Mouse (Mus musculus) R1 (cell line): ENCODE measurements around the gene Gm7271.

Source experiments
- DNase-seq: peaks from one replicate; pipeline ENCODE4 v3.0.0-alpha.2; 2018; ENCODE audit warnings: low read depth, low spot score

The Gm7271 gene

DNA sequence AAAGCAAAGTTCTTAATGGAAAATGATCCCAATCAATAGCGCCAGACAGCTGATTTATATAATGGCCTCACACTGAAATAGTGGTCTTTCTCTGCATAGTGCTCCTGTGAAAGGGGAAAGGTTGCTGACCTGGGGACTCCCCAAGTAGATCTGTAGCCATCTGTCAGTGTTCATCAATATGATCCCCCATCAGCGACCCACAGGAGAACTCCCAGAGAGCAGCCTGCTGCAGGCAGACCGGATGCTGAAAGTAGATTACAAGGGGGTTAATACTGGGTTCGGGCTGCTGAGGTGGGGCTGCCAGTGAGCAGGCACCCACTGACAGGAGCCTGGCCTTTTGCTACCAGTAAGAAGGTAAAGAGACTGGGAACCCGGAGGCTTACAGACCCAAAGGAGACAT lies at the start of gene Gm7271:
Gene Gm7271 (plus strand): TSS at position 230 of the 400 bp plus-strand sequence.
- no peak for DNase-seq

DNA sequence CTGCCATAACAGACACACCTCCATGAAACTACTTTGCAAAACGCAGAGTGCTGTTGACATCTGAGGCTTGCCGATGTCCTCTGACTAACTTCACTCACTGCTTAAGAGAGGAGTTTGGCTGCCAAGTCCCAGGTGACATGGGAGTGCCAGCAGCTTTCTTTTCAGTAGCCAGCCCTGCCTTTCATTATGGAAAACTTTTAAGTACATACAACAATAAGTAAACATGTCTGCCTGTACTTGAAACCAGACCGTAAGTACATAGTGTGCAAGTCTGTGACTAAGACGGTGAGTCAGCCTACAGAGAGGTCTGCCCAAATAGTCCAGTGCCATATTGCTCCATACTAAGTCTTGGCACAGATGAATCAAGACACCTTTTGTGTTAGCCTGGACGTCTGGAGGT lies 46.7 kb upstream of the Gm7271 start:
- no peak for DNase-seq

DNA sequence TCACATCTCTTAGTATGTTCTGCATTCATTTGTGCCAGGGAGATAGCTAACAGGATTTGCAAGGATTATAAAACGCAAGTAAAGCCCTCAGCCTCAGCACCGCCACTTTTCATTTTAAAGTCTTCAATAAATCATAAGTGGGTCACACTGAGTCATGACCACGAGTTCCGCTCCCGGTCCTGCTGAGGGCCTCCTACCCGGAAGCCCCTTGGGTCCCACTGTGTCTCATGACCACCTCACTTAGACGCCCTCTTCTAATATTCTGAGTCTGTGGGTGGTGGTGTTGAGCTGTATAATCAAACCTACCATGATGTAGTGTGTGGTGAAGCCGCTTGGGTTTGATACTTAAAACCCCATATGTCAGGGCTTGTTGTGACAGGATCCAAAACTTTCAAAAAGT lies 46.1 kb upstream of the Gm7271 start:
- no peak for DNase-seq

DNA sequence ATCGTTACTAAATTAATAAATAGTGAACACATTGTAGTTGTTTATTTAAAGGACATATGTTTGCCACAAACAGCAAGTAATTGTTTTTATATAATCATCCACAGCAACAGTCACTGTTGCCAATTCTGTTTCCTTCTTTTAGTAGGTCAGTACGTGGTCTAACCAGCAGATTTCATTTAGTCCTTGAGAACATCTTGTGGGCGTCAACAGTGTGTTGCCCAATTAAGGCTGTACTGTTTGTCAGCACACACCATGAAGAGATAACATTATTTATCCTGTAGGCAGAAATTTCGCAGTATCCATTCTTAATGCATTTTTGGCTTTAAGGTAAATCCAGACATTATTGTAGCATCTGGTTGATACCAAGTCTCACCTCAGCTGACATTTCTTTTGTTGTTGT lies 42.4 kb upstream of the Gm7271 start:
- DNase-seq, result no peak

DNA sequence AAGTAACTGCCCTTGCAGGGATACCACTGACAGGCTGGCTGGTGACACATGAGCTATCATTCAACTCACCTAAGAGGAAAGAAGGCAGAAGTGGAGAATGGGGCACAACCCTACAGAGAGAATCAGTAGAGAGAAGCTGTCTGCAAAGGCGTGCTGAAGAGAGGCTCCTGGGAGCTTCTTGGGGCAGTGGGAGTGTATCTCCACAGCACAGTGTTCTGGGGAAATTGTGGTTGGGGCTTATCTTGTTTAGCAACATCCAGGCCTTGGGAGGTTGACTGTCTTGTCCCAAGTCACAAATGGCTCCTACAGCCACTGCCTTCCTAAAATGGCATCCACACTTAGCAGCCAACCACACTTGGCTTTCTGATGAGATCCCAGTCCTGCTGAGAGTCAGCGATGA lies 8.9 kb upstream of the Gm7271 start:
- DNase-seq, result no peak

DNA sequence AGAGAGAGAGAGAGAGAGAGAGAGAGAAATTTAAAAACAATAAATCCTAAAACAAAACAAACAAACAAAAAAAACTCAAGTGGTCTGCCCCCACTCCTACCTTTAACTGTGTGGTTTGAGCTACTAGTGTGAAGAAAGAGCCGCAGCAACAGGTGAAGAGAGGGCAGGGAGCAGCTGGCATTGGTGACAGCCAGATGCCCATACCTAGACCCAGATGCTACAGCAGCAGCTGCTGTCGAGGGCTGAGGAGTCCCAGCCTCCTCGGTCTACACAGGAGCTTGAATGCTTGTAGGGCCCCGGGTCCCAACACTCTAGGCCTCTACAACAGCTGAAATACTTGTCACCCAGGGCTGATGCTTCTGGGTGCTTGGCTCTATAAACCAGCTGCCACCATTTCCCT lies 7.0 kb upstream of the Gm7271 start:
- no peak for DNase-seq

DNA sequence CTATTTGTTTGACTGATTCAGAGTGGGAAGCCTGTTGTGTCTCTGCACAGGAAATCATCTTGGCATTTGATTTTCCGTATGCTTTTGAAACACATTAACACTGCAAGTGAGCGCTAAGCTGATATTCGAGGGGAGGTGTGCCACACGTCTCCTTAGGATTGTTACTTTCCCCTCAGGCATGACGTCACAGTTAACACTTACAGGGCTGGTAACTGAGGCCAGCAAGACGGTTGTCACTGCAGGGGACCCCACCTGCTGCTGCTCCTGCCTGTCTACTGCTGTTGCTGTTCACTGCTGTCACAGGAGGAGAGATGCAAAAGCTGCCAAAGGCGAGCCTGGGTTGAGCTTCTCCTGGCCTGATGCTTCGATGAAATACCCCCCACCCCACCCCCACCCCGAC lies 6.1 kb upstream of the Gm7271 start:
- no peak for DNase-seq

DNA sequence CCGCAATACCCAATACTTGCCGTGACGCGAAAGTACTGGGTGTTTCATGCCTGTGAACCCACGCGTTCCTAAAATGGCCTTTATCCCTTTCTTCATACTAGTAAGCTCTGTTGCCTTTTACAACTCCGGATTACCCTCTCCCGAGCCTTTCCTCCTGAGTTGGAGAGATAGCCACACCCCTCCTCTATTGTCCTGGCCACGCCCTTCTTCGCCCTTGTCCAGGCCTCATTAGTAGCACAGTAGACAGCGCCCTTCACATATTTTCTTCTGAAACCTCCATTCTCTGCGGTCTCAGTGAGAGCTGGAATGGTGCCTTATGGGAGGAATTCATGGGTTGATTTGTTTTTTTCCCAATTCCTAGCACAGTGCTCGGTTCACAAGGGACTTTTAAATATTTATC lies 11.3 kb downstream of the Gm7271 start:
- peak; percentile 75 for DNase-seq

DNA sequence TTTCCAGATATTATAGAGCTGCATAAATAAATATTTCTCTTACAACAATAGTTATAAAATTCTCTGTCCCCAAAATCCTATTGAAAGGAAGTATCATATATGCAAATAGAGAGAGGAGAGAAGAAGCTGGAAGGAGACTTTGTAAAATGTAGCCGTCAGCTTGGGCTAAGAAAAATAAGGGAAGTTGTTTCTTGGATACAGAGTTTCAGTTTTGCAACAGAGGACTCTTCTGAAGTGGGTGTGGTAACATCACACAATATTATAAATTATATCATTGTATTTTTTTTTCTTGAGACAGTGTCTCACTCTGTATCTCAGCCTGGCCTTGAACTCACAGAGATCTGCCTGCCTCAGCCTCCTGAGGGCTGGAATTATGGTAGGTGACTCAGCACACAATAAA lies 38.6 kb downstream of the Gm7271 start:
- DNase-seq, result no peak

DNA sequence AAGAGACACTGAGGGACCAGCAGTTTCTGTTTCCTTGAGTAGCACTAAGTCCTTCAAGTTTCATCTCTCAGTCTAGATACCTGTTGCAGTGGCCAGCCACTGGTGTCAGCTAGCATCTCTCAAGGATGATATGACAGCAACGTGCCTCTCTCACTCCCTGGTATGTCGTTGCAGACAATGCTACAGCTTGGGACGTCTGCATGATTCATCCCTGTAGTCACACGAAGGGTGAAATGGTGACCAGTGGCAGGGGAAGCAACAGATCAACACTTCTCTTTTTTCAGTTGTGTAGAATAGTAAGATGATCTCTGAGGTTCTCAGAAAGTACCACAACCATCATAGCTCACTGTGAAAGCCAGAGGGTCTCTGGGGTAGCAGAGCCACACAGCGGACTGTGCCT lies 40.8 kb downstream of the Gm7271 start:
- DNase-seq, result no peak

DNA sequence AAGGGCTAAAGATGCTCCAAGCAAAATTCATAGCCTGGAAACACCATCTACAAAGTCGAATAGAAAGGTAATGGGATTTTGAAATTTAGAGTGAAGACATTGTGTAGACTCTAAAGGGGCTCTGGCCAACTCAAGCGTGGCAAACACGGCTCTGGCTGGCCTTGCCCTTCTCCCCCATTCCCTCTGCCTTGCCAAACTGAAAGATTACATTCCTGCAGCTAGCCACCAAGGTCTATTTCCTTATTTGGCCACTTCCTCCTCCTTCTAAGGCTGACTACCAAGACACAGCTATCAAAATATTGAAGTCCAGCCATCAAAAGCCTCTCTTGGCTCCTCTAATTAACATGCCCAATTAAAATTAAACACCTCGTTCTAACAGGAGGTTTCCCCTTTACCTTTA lies 41.2 kb downstream of the Gm7271 start:
- DNase-seq, result no peak

DNA sequence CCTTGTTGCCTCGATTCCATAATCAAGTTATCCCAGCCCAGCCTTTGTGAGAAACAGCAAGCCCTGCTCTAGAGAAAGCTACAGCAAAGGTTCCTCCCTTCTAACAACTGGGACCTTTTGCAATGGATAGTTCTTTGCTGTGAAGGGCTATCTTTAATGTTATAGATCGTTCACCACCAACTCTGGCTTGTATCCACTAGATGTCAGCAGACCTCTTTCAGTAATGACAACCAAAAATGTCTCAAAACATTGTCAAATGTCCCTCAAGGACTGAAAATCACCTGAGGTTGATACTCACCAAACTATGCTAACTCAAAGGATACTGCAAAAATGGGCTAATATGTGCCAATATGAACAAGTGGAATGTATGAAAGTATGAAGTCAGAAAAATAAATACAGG lies 42.0 kb downstream of the Gm7271 start:
- DNase-seq, result no peak

DNA sequence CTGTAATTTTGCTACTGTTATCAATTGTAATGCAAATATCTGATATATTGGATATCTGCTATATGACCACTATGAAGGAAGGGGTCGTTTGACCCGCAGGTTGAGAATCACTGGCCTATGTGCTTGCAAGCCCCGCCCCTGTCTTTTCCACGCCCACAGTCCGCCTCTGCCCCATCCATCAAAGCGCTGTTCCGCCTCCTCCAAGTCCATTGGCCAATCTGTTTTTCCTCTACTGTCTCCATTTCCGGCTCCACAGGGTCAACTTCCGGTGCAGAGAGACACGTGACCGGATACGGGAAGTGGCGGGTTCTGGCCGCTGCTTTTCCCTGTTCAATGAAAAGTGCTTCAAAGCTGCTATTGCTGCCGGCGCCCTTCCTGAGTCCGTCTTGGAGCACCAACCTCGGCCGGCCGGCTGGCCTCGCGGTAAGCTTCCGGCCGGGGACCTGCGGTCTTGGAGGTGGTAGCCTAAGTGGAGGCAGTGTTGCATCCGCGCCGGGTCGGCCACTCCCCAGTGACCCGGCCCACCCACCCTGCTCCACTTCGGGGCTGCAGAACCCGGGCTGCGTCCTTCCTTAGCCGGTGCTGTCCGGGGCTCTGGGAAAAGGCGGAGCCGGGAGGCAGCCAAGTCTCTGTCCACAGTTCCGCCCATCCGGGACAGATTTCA lies 45.3 kb downstream of the Gm7271 start, which contains the start of gene Exoc1:
Gene Exoc1 (plus strand): TSS at position 272 of the 664 bp plus-strand sequence.
- peak; percentile 98 for DNase-seq

DNA sequence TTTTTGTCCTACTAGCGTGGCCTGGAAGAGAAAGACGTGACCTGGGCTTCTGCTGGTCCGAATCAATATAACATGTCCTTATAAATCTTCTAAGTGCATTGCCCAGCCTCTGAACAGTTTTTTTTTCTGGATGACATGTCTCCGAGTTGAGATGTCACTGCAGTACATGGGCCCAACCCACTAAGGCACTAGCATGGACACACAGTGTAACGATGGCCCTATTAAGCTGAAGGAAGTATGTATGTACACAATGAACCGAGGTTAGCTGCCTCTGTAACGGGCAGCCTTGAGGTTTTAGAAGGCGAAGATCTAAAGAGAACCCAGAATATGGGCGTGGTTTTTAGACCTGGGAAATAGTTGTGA lies 45.8 kb downstream of the Gm7271 start:
- DNase-seq, result no peak

DNA sequence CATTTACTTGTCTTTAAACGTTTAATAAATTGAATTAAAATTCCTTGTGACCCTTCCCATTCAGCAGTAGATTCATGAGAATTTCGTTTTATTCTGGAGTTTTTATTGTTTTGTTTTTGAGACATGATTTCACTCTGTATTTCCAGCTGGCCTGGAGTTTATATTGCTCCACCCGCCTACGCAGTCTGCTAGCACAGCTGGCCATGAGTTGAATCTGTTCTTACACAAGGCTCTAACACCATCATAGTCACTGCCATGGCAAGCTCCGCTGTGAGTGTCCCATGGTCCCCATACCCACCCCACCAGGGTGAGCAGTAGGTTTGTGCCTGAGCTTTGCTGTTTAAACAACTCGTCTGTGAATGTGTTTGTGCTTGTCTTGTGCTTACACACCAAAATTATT lies 49.3 kb downstream of the Gm7271 start:
- no peak for DNase-seq

DNA sequence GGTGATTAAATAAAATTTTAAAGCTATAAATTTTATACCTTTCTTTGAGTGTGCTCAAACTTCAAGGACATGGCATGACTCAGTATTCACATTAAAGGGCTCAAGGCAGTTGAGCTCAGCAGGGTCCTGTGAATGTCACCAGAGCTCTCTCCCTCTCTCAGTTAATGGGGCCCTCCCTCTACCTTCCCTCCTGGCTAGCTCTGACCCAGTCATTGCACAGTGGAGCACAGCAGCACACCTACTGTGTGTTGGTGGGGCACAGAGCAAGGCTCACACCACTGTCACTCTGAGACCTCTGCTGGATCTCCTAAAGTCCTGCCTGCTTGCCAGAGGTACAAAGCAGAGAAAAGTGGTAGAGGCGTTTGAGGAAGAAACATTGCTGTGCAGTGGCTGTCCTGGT lies 52.4 kb downstream of the Gm7271 start:
- no peak for DNase-seq

DNA sequence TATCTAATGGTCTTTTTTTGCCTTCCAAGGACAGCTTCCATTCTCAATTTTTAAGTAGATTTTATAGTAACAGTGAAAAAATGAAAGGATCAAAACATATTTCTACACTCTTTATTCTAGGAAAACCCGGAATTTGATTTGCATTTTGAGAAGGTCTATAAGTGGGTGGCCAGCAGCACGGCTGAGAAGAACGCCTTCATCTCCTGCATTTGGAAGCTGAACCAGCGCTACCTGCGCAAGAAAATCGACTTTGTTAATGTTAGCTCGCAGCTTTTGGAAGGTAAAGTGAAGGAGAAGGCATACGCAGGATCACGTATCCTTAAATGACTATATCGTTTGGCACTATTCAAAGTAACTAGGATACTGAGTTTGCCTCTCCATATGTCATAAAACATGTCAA lies 53.7 kb downstream of the Gm7271 start:
- DNase-seq, result no peak

DNA sequence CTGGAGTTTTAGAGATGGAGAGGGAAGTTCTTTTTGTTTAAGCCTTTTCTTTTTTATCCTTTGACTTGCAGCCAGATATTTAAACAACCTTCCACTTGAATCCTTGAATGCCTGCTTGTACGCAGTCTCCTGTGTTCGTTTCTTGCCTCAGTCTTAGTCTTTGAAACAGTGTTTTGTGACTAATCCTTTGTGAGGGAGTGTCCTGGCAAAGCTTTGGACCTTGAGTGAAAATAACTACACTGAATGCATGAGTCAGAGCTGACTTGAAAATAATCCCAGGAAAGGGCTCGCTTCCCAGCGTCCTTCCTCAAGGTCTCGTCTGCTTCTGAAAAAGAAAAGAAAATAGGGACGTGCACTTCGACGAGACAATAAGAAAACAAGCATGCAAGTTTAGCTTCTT lies 56.3 kb downstream of the Gm7271 start:
- DNase-seq, result peak; percentile 65

DNA sequence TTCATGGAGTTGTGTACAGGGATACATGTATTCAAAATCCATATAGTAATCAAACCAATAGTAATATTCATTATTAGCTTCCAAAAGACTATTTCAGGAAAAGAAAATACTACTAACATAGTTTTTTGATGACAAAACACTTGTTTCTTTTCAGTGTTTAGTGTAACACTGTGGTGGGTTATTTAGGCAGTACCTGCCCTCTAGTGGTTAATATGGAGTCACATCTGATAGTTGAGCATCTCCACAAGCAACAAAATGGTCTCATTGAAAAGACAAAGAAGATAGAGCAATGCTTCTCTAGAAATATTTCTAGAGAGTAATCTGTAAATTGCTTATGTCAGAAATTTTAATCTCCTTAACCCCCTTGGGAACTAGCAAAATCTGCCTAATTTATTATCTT lies 57.0 kb downstream of the Gm7271 start:
- peak; percentile 34 for DNase-seq

DNA sequence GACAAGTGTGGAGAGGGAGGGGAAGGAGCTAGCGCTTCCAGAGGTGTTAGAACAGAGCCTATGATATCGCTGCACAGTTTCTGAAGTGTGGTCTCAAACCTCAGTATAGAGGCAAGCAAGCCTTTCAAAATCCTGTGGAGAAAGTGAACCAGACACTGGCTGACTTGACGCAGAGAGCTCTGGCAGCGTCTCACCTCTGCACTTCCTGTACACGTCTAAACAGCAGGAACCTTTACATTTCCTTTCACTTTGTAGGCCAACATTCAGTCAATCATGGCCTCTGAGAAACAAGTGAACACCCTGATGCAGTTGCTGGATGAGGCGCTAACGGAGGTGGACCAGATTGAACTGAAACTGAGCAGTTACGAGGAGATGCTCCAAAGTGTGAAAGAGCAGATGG lies 59.4 kb downstream of the Gm7271 start:
- no peak for DNase-seq

DNA sequence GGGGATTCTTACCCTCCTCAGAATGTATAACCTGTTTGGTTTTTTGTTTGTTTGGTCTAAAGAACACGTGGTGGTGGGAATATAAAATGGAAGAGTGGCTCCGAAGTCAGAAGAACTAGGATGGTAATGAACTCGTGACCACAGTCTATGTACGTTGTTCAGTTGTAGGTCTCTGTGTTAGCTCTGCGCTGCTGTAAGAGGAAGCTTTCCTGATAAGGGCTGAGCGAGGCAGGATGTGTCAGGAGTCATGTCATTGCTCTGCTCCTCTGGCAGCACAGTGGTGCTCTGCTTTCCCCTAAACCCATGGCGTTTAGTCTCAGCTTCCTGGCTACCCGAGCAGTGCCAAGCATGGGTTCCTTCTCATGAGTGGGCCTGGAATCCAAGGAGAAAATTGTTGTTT lies 66.6 kb downstream of the Gm7271 start:
- DNase-seq, result no peak

DNA sequence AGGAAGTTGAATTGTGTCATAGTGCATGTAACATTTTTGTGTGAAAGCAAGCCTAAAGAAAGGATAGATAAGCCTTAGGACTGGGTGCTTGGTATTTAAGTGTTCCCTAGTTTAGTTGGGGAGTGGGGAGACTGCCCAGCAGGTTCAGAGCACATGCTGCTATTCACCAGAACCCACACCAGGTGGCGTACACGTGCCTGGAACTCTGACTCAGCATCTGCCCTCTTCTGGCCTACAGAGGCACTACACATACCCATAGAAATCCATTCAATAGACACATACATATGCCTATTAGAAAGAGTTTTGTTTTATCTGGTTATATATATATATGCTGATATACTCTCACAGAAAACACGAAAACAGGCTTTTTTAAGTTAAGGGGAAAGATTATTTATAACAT lies 81.5 kb downstream of the Gm7271 start:
- peak; percentile 85 for DNase-seq
